Mouse (Mus musculus) heart, embryonic 10.5 days (tissue): ENCODE results near the gene Il18. TPM values are rescaled to one million over a fixed set of nuclear protein-coding genes. Genes with fewer than 3 reads are reported as not detected.

Experiments used
- polyA plus RNA-seq: library from polyadenylated mRNA; unstranded; fragments of >200 nt; fragmentation: Nextera tagmentation; extraction: Ambion mirVana; gene quantifications from 2 replicates; pipeline ENCODE4 v1.2.1, GENCODE M21; 2016

The Il18 gene
- polyA plus RNA-seq, 1 experiment from 2014 or later: 2.4 TPM

Other genes starting within 250 kb of the Il18 start
- 151 and 194 TPM in 2 replicates for gene Rpl10-ps3, start 209.9 kb upstream of the Il18 start, polyA plus RNA-seq
- 2.2 and 4.2 TPM in 2 replicates for gene Plet1, start 60.3 kb upstream of the Il18 start, polyA plus RNA-seq
- 78.6 and 92.2 TPM in 2 replicates for gene Pts, start 26.1 kb upstream of the Il18 start, polyA plus RNA-seq
- gene Bco2, start 354 bp downstream of the Il18 start, polyA plus RNA-seq: 0.21 TPM in 1 of 2 replicates, not detected in the other
- 0.25 TPM in 1 of 2 replicates, not detected in the other for gene Tex12, start 6.5 kb downstream of the Il18 start, polyA plus RNA-seq
- 552 and 673 TPM in 2 replicates for gene Sdhd, start 49.0 kb downstream of the Il18 start, polyA plus RNA-seq
- gene Timm8b, start 49.1 kb downstream of the Il18 start, polyA plus RNA-seq: 288 and 294 TPM in 2 replicates
- 3.4 and 5.3 TPM in 2 replicates for gene Pih1d2, start 62.5 kb downstream of the Il18 start, polyA plus RNA-seq
- gene Nkapd1, start 62.6 kb downstream of the Il18 start, polyA plus RNA-seq: 14.8 and 20.8 TPM in 2 replicates
- 105 and 151 TPM in 2 replicates for gene Dlat, start 105.0 kb downstream of the Il18 start, polyA plus RNA-seq
- gene Dixdc1, start 184.7 kb downstream of the Il18 start, polyA plus RNA-seq: 5.3 and 7.6 TPM in 2 replicates
- 8.4 TPM in 2 replicates for gene 2310030G06Rik, start 191.7 kb downstream of the Il18 start, polyA plus RNA-seq
- gene Cryab, start 196.5 kb downstream of the Il18 start, polyA plus RNA-seq: 483 and 791 TPM in 2 replicates
- gene Hspb2, start 197.5 kb downstream of the Il18 start, polyA plus RNA-seq: 227 and 370 TPM in 2 replicates
- 10.6 and 12.2 TPM in 2 replicates for gene Fdxacb1, start 213.4 kb downstream of the Il18 start, polyA plus RNA-seq
- 44.0 and 47.2 TPM in 2 replicates for gene Alg9, start 220.2 kb downstream of the Il18 start, polyA plus RNA-seq
- 17.4 and 21.6 TPM in 2 replicates for gene 1110032A03Rik, start 220.7 kb downstream of the Il18 start, polyA plus RNA-seq